Mouse (Mus musculus) cortical plate, adult 2 months (tissue): Measurements from ENCODE around the gene Rmnd5b. TPM values are rescaled to one million over a fixed set of nuclear protein-coding genes. Genes with fewer than 3 reads are reported as not detected.

Experiments used
- H3K27ac ChIP-seq: fragments of 200-500 bp; 2 replicates; pipeline ENCODE4 v1.5.1; 2012; ENCODE audit warnings: low read length, control low read depth, inconsistent platforms; ENCODE audit not compliant: insufficient read depth
- H3K4me1 ChIP-seq: fragments of 200-500 bp; 2 replicates; pipeline ENCODE4 v1.6.1; 2011; ENCODE audit warnings: low read length; ENCODE audit not compliant: control insufficient read depth, insufficient read depth
- H3K4me3 ChIP-seq: fragments of 200-500 bp; 2 replicates; pipeline ENCODE4 v1.5.1; 2011; ENCODE audit warnings: mild to moderate bottlenecking, low read length, control low read depth; ENCODE audit not compliant: insufficient read depth
- CTCF ChIP-seq: fragments of 200-500 bp; IDR thresholded peaks from 2 replicates; pipeline ENCODE4 v1.5.1; 2011; ENCODE audit warnings: mild to moderate bottlenecking, control low read depth, low read length; ENCODE audit not compliant: insufficient read depth; ENCODE audit errors: extremely low read depth
- POLR2A ChIP-seq: fragments of 200-500 bp; IDR thresholded peaks from 2 replicates; pipeline ENCODE4 v1.6.1; 2011; ENCODE audit warnings: mild to moderate bottlenecking, low read length, control low read depth; ENCODE audit not compliant: insufficient read depth; ENCODE audit errors: extremely low read depth
- polyA plus RNA-seq: library from polyadenylated mRNA; depleted of rRNA; stranded (reverse); fragments of >200 nt; gene quantifications from 2 replicates; pipeline ENCODE4 v1.2.3, GENCODE M21; 2012

Rmnd5b gene
- polyA plus RNA-seq, 1 experiment, result 80.3 TPM

DNA sequence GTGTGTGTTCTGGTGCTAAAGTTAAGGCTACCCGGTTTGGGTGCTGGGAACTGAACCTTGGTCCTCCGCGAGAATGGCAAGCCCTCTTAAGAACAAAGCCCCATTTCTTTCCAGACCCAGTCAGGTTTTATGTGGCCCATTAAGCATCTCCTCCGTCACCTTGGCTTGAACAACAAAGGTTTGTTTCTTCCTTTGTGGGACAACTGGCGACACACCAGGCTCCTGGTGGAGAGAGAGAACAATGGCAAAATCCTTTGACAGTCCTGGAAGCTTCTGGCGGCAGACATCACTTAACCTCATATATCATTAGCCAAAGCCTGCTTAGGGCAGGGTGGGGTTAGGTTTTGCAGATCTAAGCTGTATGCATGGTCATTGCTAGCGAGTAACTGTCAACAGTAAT is 26.9 kb upstream of the Rmnd5b start:
- TF ChIP-seq POLR2A (no peak), CTCF (no peak)
- no peak overlapping the region for H3K4me3 ChIP-seq
- 0 out of 2 replicates have a peak, but pooled peaks cover 4% of the 10 kb centered on the region for H3K4me1 ChIP-seq
- H3K27ac ChIP-seq, result no peak overlapping the region

DNA sequence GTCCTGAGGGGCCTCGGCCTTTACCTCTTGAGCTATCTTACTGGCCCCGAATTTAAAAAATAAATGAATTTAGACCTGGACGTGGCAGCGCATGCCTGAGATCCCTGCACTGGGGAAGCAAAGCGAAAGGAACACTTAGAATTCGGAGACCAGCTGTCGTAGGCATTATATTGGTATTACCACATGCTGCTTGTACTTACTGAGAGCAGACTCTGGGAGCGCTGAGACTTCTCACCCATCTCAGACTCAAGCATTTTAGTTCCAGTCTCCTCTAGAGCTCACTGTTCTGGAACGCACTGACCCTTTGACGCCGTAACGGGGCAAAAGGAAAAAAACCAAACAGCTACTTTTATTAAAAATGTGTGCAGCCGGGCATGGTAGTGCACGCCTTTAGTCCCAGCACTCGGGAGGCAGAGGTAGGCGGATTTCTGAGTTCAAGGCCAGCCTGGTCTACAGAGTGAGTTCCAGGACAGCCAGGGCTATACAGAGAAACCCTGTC is 26.2 kb upstream of the Rmnd5b start:
- H3K4me1 ChIP-seq, result 0 out of 2 replicates have a peak, but pooled peaks cover 4% of the 10 kb centered on the region
- H3K4me3 ChIP-seq, result no peak overlapping the region
- no peak overlapping the region for H3K27ac ChIP-seq
- TF ChIP-seq POLR2A (no peak), CTCF (no peak)

DNA sequence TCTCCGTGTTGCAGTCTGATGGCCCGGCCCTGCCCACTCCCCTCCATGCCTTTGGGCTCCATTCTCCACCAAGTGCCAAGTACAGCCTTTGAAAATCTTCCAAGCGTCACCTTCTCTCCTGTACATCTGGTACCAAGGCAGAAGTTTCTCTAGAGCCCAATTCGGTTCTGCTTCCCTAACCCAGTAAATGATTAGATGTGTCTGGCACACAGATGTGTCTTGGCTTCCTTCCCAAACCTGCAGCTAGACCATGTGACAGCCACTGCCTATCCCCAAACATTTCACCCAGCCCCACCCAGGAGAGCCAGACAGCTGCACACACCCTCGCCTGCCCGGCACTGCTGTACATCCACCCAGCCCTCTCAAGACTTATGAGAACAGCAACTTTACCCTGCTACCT is 23.0 kb upstream of the Rmnd5b start:
- no peak for TF ChIP-seq POLR2A
- no peak for TF ChIP-seq CTCF
- Histone ChIP-seq H3K4me1 (0 out of 2 replicates have a peak, but pooled peaks cover 4% of the 10 kb centered on the region), H3K27ac (peak overlapping the region; percentile 53; the same call in 1 of the 2 replicates), H3K4me3 (no peak overlapping the region)

DNA sequence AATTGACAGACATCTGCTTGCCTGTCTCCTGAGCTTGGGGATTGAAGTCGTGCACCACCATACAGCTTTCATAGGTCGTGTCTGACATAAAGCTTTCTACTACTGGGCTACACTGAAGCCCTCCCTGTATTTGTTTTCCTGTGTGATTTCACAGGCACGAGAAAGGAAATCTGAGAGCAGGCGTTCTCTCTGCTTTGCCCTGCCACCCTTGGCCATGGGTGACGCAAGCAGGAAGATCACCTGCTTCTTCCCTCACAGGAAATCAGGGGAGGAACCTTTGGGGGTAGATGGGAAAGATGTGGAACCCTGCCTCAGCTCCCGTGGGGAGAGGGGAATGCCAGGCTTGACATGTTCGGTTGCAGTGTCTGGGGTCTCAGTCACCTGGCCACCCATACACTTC is 22.6 kb upstream of the Rmnd5b start:
- Histone ChIP-seq H3K27ac (peak overlapping the region; percentile 37; the same call in 1 of the 2 replicates), H3K4me1 (0 out of 2 replicates have a peak, but pooled peaks cover 4% of the 10 kb centered on the region), H3K4me3 (no peak overlapping the region)
- TF ChIP-seq POLR2A (no peak), CTCF (no peak)

DNA sequence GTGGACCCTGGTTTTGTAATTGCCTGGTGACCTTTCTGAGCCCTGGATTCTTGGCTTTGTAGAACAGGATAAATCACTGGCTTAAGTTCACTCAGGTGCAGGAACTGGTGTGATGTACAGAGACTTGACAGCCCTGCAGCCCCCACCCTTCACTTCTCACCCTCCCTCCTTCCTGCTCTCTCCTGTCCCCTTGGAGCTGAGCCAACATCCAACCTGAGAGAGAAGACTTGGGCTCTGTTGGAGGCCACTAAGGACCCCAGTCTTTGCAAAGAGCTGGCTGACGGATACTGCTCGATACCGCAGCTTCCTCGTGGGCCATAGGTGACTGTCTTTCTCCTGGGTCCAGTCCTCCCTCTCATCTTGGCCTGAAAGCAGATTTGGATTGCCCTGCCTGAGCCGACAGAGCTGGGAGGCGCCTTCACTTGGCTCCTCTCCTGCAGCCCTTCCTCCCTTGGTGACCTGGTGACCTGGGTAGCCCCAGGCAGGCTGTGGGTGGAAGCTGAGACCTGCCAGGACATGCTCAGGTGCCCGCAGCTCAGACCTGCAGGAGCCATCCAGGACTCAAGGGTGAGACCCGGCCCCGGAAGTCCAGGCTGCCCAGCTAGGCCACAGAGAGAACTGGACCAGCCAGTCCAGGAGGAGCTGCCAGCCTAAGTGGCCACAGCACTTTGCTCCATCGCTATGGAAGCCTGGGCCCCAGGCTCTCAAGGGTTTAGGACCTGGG is 21.3 kb upstream of the Rmnd5b start:
- H3K4me3 ChIP-seq, result no peak overlapping the region
- no peak for TF ChIP-seq POLR2A
- TF ChIP-seq CTCF, result no peak
- H3K4me1 ChIP-seq, result 0 out of 2 replicates have a peak, but pooled peaks cover 4% of the 10 kb centered on the region
- no peak overlapping the region for H3K27ac ChIP-seq

DNA sequence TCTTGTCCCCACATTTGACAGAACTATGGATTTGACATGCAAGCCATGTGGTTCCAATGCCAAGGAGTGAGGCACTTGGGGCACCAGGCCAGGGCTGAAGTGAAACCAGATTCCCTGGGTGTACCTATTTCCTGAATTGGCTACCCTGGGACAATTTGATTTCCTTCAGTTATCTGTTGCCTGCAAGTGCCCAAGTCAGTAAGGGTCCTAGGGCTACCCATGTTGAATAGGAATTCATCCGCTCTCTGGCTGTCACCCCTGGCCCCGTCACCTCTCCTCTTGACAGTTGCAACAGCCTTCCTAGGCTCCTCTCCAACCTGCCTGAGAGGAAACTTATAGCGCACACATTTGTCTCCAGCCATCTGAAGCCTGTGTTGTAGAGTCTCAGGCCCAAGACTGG is 19.2 kb upstream of the Rmnd5b start:
- TF ChIP-seq CTCF, result no peak
- no peak for TF ChIP-seq POLR2A
- Histone ChIP-seq H3K4me1 (0 out of 2 replicates have a peak, but pooled peaks cover 4% of the 10 kb centered on the region), H3K27ac (no peak overlapping the region), H3K4me3 (no peak overlapping the region)

DNA sequence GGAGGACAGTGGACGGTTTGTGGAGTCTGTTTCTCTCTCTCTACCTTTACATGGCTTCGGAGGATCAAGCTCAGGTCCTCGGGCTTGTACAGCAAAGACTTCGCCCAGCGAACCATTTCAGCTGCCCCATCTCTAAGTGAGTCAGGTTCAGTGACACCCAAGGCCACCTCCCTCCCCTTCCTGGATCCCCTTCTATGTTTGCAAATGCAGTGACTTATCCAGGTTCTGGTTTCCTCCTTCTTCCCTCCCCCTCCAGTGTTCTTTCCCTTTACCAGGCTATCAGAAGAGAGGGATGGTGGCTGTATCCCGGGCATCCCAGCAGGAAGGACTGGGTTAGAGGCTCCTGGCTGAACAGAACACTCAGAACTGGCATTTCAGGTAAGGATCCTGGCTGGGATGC is 18.0 kb upstream of the Rmnd5b start:
- H3K4me3 ChIP-seq, result no peak overlapping the region
- 0 out of 2 replicates have a peak, but pooled peaks cover 1% of the 10 kb centered on the region for H3K4me1 ChIP-seq
- TF ChIP-seq POLR2A, result no peak
- TF ChIP-seq CTCF, result no peak
- H3K27ac ChIP-seq, result no peak overlapping the region

DNA sequence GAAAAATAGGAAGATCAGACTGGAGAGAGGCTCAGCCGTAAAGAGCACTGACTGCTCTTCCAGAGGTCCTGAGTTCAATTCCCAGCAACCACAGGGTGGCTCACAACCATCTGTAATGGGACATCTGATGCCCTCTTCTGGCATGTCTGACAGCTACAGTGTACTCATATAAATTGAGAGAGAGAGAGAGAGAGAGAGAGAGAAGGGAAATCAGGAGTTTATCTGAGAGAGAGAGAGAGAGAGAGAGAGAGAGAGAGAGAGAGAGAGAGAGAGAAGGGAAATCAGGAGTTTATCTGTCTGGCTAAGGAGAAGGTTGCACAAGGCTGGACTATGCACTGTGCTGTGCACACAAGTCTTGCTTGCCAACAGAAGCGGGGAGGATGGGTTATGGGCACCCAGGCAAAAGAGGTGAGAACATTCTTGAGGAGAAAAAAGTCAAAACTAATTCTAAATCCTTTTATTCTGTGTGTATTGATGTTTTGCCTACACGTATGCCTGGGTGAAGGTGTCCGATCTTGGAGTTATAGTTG is 17.3 kb upstream of the Rmnd5b start:
- no peak for TF ChIP-seq CTCF
- no peak for TF ChIP-seq POLR2A
- H3K27ac ChIP-seq, result no peak overlapping the region
- no peaks in the 10 kb centered on the region for H3K4me1 ChIP-seq
- no peak overlapping the region for H3K4me3 ChIP-seq

DNA sequence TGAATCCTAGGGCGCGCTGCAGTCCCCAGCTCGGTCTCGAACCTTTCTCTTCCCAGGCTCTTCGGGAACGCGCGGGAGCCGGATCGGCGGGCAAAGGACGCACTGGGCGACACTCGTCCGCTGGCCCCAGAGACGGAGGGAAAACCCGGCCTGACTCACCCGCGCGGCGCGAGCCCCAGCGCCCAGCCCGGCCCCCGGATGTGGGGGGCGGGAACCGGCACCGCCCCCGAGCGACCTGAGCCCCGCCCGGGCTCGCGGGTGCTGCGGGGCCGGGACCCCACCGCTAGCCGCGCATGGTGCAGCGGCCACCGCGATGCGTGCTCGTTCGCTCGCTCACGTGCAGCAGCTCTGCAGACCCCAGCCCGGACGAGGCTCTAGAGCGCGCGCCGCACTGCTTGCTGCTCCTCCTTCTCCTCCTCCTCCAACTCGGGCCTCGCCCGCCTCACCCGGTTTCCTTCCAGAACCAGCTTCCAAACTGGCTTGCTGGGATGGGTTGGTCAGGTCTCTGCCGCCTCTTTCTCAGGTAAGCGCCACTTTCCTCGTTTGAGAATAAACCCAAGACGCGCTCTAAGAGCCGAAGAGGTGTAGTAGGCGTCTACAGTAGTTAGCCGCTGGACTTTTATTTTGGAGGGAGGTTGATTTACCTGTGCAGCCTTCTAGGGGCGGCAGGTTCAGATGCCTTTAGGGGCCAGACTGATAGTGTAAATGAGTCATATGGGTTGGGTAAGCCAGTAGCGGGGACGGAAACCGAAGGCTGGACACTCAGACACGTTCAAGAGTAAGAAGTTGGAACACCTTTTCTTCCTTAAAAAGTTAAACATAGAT is 15.2 kb upstream of the Rmnd5b start, which contains the start of the genes N4bp3 and D930048N14Rik:
Gene N4bp3 (minus strand): TSS at position 152 of the 825 bp plus-strand sequence.
Gene D930048N14Rik (plus strand): TSS at position 264 of the 825 bp plus-strand sequence.
- Histone ChIP-seq H3K4me3 (peak within 1 kb of the TSS; percentile 66), H3K4me1 (peaks cover 2% of the 10 kb centered on the region; the same call in 1 of the 2 replicates), H3K27ac (peak within 1 kb of the TSS; percentile 74)
- TF ChIP-seq CTCF, result no peak
- TF ChIP-seq POLR2A, result no peak
